Mouse (Mus musculus): ENCODE results near the gene Map7d2.
"Not testable (repeated sequence)": the region's sequence is repeated elsewhere in the genome, so short reads cannot be mapped to it uniquely, and the experiment has no call there.

Gene Map7d2

GRCm38 (mm10) chrX:159414130-159414828 is at the start of gene Map7d2:
Map7d2 (plus strand) TSS chrX:159414572.
- peak; percentile 66 for DNase-seq

- peak; percentile 69 for DNase-seq
Observed at GRCm38 (mm10) chrX:159371831-159372752, 42.3 kb upstream of the Map7d2 start, which contains the start of gene Eif1ax. Eif1ax (plus strand) TSS chrX:159372178.

GRCm38 (mm10) chrX:159372753-159373144 is 41.6 kb upstream of the Map7d2 start:
- no peak for DNase-seq

GRCm38 (mm10) chrX:159387105-159387504 is 27.3 kb upstream of the Map7d2 start:
- DNase-seq: no peak

GRCm38 (mm10) chrX:159388953-159389352 is 25.4 kb upstream of the Map7d2 start:
- DNase-seq: no peak

GRCm38 (mm10) chrX:159390347-159390962 is 23.9 kb upstream of the Map7d2 start:
- no peak for DNase-seq

- DNase-seq: no peak
Observed at GRCm38 (mm10) chrX:159391239-159391638, 23.1 kb upstream of the Map7d2 start.

- DNase-seq: peak; percentile 8
Observed at GRCm38 (mm10) chrX:159409253-159409652, 5.1 kb upstream of the Map7d2 start.

- peak; percentile 4 for DNase-seq
Observed at GRCm38 (mm10) chrX:159414829-159415673, 679 bp downstream of the Map7d2 start.

- not testable (repeated sequence) for DNase-seq
Observed at GRCm38 (mm10) chrX:159430507-159430906, 16.1 kb downstream of the Map7d2 start.

- peak; percentile 3 for DNase-seq
Observed at GRCm38 (mm10) chrX:159442128-159442527, 27.8 kb downstream of the Map7d2 start.

- DNase-seq: no peak
Observed at GRCm38 (mm10) chrX:159447133-159447532, 32.8 kb downstream of the Map7d2 start.

- DNase-seq: peak; percentile 12
Observed at GRCm38 (mm10) chrX:159459006-159459654, 44.8 kb downstream of the Map7d2 start.

- no peak for DNase-seq
Observed at GRCm38 (mm10) chrX:159474799-159475198, 60.4 kb downstream of the Map7d2 start.

GRCm38 (mm10) chrX:159478243-159478940 is 64.0 kb downstream of the Map7d2 start:
- DNase-seq: not testable (repeated sequence)

GRCm38 (mm10) chrX:159484247-159484646 is 69.9 kb downstream of the Map7d2 start:
- no peak for DNase-seq

- no peak for DNase-seq
Observed at GRCm38 (mm10) chrX:159503181-159503580, 88.8 kb downstream of the Map7d2 start.

GRCm38 (mm10) chrX:159508331-159509036 is 94.1 kb downstream of the Map7d2 start:
- DNase-seq: no peak

GRCm38 (mm10) chrX:159509042-159509441 is 94.7 kb downstream of the Map7d2 start:
- no peak for DNase-seq
